Mouse (Mus musculus) macrophage (primary cell): ENCODE results near the gene Sema3e. TPM values are rescaled to one million over a fixed set of nuclear protein-coding genes. Genes with fewer than 3 reads are reported as not detected.

ENCODE experiments used
- H3K27ac ChIP-seq: fragments of 350-480 bp; formaldehyde crosslinking; 2 replicates; pipeline ENCODE4 v1.9.0; 2021
- H3K36me3 ChIP-seq: fragments of 350-480 bp; formaldehyde crosslinking; 2 replicates; pipeline ENCODE4 v1.9.0; 2021; ENCODE audit errors: inconsistent target
- H3K4me3 ChIP-seq: fragments of 350-480 bp; formaldehyde crosslinking; 2 replicates; pipeline ENCODE4 v1.9.0; 2021; ENCODE audit errors: inconsistent target
- H3K79me2 ChIP-seq: fragments of 350-480 bp; formaldehyde crosslinking; 2 replicates; pipeline ENCODE4 v1.9.0; 2021; ENCODE audit errors: inconsistent target
- WGBS: methylation state at CpG from one replicate; pipeline ENCODE4 v1.1.7; 2026; ENCODE audit warnings: inconsistent platforms; ENCODE audit not compliant: missing documents; 5-methylcytosine and 5-hydroxymethylcytosine counted together
- polyA plus RNA-seq: library from polyadenylated mRNA; stranded (reverse); fragments of 250-400 nt; gene quantifications from 3 replicates; pipeline ENCODE4 v1.2.4, GENCODE M21; 2018; ENCODE audit warnings: inconsistent platforms

Sema3e gene
- polyA plus RNA-seq, 1 experiment from 2014 or later: not detected

DNA sequence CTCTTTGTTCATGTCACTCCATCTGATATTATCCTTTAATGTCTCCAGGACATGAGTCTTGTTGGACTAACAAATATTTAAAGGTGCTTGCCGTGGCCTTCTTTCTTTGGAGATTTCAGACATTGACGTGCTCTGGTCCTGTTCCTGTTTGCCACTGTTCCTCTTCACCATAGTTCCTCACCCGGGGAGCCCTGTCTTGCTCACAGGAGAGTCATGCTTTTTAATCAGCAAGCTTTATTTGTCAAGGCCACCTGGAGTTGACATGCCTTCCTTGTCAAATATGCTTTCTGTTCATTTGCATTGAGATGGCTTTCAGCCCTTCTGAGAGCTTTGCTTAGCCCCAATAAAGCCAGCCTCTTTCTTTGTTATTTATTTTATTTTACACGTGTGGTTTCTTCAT is 15.1 kb downstream of the Sema3e start:
- Histone ChIP-seq H3K36me3 (no peaks in the 10 kb centered on the region), H3K27ac (no peak overlapping the region), H3K4me3 (no peak overlapping the region), H3K79me2 (no peaks in the 10 kb centered on the region)
- WGBS: 53% methylated on average over 4 of the region's 4 CpGs

DNA sequence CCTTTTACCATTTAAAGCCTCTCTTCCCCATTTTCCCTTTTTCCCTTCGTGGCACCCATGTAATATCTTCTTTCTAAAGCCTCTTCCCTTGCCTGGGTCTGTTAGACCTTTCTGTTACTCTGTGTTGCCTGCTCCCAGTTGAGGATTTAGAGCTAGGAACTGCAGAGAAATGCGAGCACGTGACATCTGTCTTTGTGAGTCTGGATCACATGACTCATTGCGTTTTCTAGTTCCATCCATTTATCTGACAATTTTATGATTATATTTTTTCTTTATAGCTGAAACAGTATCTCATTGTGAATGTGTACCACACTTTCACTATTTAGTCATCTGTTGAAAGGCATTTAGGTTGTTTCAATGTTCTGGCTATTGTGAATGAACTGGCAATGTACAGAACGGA is 18.0 kb downstream of the Sema3e start:
- Histone ChIP-seq H3K4me3 (no peak overlapping the region), H3K27ac (no peak overlapping the region), H3K36me3 (no peaks in the 10 kb centered on the region), H3K79me2 (no peaks in the 10 kb centered on the region)
- WGBS: 84% methylated on average over 5 of the region's 5 CpGs

DNA sequence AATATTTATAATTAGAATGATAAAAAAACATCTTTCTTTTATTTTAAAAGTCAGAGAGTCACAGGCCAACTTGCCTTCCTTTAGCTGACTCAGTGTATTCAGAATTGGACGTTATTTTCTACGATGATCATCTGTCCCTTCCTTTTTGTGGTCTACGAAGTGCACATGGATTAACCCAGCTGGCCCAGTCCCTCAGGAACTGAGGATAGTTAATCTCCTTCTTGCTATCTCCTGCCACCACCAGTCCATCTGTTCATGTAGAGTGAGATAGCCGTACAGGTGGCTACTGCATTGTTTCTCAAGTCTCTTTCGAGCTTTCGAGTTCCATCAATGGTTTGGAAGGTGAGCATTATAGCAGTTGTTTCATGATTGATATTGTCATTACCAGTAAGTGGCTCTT is 18.9 kb downstream of the Sema3e start:
- Histone ChIP-seq H3K36me3 (no peaks in the 10 kb centered on the region), H3K79me2 (no peaks in the 10 kb centered on the region), H3K4me3 (no peak overlapping the region), H3K27ac (no peak overlapping the region)
- 92% methylated on average over 6 of the region's 6 CpGs for WGBS

DNA sequence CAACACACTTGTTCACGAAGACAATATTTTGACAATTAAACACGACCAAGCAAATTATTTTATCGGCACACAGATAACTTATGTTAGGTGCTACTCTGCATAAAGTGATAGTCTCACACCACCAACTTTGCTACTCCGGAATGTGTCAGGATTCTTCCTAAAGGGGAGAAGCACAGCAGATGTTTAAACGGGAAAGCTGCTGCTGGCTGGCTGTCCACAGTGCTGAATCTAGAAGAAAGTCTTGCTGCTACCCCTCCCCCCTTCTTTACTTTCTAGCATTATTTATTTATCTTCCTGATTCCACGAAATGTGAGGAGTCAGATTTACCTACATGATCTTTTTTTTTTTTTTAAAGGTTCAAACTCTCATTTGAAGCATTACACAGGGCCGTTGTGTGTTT is 23.6 kb downstream of the Sema3e start:
- H3K4me3 ChIP-seq: no peak overlapping the region
- WGBS: 49% methylated on average over 7 of the region's 7 CpGs
- no peak overlapping the region for H3K27ac ChIP-seq
- no peaks in the 10 kb centered on the region for H3K79me2 ChIP-seq
- no peaks in the 10 kb centered on the region for H3K36me3 ChIP-seq

DNA sequence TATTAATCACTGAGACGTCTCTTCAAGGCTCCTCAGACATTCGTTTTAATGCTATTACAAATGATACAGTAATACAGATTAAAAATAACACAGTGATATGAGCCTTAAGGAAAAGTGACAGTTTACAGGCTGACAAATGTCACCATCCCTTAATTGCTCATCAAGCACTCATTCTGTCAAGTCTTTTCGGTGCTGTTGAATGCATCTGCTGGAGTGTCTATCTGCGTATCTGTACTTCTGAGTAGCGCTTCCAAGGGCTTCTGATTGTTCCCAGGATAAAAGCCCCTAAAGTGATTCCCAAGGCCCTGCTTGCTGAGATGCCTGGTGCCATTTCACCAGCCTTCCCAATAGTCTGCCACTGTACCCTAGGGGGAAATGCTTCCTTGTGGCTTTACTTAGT is 29.4 kb downstream of the Sema3e start:
- Histone ChIP-seq H3K79me2 (no peaks in the 10 kb centered on the region), H3K36me3 (no peaks in the 10 kb centered on the region)
- WGBS: 79% methylated on average over 5 of the region's 5 CpGs

DNA sequence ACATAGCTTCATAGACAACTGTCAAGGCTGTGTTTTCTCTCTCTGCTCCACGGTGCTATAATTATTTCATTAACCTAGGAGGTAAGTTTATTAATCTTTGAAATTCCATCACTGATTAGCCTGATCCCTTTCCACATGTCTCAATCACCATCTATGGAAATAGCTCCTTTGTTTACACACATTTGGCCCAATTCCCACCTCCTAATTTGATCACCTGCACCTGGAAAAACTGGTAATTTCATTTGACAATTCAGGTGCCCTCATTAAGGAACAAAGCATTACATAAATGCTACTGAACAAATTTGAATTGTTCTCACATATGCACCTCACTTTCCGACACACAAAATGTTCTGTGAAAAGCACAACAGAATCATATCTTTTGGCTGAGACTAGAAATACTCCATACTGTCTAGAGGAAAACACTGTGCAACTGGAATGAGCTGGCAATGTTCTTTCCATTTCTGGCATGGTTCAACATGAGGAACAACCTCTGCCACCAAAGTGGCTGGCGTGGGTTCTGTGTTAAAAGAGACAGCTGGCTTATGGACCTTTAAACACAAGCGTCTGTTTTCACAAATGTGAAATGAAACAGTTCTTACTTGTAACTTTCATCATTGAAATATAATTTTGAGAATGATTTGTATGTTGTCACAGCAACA is 34.9 kb downstream of the Sema3e start:
- Histone ChIP-seq H3K4me3 (no peak overlapping the region), H3K27ac (no peak overlapping the region), H3K36me3 (no peaks in the 10 kb centered on the region), H3K79me2 (no peaks in the 10 kb centered on the region)
- WGBS: 84% methylated on average over 4 of the region's 4 CpGs

More for the DNA sequence above, 29.4 kb downstream of the Sema3e start:
- Histone ChIP-seq H3K4me3 (no peak overlapping the region), H3K27ac (no peak overlapping the region)

DNA sequence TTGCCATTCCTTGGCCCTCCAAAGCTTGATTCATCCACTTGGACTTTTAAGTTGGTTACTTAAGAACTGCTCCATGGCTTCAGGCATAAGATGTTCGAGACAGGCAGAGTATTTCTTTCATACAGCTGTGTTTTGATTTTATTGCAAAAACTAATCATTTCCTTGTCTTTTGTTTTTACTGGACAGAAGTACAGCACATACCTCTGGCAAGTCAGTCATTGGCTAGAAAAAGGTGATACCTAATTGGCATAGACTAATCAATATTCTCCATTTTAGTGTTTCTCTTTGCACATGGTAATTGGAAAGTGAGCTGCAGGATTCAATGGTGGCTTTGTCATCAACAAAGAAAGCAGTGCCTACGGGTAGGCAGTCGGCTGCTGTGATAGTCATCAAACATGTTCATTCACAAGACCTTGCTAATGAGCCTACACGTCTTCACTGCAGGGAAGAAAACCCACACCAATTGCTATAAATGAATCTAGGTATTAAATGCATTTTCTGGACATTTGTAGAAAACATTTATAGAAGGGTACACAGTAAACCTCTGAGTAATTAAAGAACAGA is 37.9 kb downstream of the Sema3e start:
- 80% methylated on average over 4 of the region's 4 CpGs for WGBS
- Histone ChIP-seq H3K79me2 (no peaks in the 10 kb centered on the region), H3K4me3 (no peak overlapping the region), H3K36me3 (no peaks in the 10 kb centered on the region), H3K27ac (no peak overlapping the region)

DNA sequence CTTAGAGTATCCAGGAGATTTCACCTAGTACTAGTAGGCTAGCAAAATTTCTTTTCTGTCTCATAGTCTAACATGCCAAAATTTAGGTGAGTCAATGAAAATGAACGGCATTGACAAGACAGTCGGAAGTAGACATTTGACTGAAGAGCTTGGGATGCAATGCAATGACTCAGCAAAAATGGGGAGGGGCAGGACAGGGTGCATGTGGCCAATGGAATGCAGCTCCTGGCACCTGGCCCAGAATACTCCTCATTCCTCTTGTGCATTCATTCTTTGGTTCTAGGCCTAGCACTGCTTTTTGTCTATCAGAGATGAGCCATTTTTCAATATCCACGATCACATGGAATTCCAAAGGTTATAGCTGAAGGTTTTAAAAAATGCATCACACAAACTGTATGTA is 48.1 kb downstream of the Sema3e start:
- H3K27ac ChIP-seq: no peak overlapping the region
- H3K4me3 ChIP-seq: no peak overlapping the region
- WGBS: 90% methylated on average over 3 of the region's 3 CpGs

DNA sequence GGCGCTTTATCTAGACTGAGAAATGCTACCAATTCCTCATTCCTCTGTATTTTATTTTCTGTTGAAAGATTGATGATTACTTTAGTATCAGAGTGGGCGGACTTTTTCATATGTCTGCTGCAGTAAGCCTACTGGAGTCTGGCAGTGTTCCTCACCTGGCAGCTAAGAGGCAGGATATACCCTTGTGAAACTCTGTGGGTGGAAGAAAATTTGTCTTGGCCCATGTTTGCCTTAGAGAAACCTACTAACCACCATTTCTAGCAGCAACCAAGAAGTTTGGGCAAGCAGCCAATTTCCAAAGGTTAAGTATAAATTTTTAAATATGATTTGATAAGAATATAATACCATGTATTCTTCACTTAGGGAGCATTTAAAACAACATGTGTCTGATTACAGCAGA is 63.0 kb downstream of the Sema3e start:
- no peak overlapping the region for H3K4me3 ChIP-seq
- H3K79me2 ChIP-seq: no peaks in the 10 kb centered on the region
- 71% methylated on average over 2 of the region's 2 CpGs for WGBS
- no peaks in the 10 kb centered on the region for H3K36me3 ChIP-seq
- no peak overlapping the region for H3K27ac ChIP-seq

More for the DNA sequence above, 48.1 kb downstream of the Sema3e start:
- Histone ChIP-seq H3K79me2 (no peaks in the 10 kb centered on the region), H3K36me3 (no peaks in the 10 kb centered on the region)

DNA sequence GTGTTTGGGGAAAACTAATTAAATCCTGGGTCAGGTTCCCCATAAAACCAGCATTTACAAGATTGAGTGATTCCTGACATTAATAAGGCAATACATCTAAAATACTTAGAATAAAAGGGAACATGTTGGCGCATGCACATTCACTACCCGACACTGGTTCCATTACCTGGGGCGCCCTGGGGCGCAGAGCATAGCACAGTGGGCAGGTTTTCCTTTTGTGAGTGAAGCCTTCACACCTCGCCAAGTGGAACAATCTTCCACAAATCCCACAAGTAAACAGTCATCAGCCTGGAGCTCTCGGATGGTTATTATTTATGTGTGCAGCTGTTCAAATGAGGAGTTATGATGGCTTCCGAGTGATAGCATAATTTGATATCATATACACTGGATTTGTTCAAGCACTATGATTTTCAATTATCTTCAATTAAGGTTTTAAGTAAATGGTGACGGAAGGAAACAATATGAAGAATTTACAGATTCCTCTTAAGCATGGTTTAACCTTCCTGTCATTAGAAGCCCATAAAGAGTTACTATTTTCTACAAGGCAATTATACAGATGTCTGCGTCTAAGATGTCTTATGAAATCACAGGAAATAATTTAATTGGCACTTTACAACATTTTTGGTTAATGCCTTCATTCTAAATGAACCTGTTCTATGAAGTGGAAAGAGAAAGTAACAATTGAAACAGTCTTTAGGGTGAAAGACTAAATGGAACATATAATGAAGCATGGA is 65.0 kb downstream of the Sema3e start:
- no peaks in the 10 kb centered on the region for H3K79me2 ChIP-seq
- H3K27ac ChIP-seq: no peak overlapping the region

DNA sequence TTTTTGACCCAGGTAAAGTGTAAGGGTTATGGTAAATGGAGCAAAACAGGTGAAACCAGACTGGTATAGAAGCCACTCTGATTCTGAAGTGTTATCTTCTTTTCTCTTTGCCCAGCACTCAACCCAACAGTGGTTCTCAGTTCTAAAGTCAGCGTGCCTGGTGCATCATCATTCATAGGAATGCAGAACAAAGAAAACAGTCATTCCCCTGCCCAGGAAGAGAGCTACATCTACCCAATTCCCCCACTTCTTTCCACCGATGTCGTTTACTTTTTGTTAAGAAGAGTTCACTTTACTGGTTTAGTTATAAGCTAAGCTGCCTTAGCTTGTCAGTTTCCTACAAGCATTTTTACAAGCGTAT is 65.5 kb downstream of the Sema3e start:
- no peaks in the 10 kb centered on the region for H3K36me3 ChIP-seq
- H3K79me2 ChIP-seq: no peaks in the 10 kb centered on the region
- H3K4me3 ChIP-seq: no peak overlapping the region
- H3K27ac ChIP-seq: no peak overlapping the region
- 90% methylated on average over 4 of the region's 4 CpGs for WGBS

More for the DNA sequence above, 65.0 kb downstream of the Sema3e start:
- H3K36me3 ChIP-seq: no peaks in the 10 kb centered on the region
- H3K4me3 ChIP-seq: no peak overlapping the region
- WGBS: 95% methylated on average over 8 of the region's 9 CpGs

DNA sequence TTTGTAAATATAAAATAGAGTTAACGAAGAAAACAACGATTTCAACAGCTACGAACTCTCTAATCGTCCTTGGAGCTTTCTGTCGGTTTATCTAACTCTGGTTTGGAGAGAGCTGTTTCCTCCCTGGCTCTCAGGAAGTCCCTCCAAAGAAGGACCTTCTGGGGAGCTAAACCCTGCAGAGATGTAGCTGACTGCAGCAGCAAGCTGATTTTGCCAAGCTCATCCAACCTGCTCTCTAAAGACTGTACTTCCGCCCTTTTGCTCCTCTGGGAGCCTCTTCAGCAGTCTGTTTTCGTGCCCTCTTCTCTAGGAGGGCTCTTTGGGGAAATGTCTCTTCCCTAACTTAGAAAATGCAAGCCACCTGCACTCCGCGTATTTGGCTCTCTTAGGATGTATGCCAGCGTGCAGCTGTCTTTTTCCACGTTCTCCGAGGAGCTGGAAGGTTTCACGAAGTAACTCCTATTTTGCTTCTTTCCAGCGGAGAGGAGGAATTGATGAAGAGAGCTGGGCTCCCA is 67.2 kb downstream of the Sema3e start:
- Histone ChIP-seq H3K36me3 (no peaks in the 10 kb centered on the region), H3K27ac (no peak overlapping the region), H3K79me2 (no peaks in the 10 kb centered on the region), H3K4me3 (no peak overlapping the region)
- 54% methylated on average over 14 of the region's 14 CpGs for WGBS

DNA sequence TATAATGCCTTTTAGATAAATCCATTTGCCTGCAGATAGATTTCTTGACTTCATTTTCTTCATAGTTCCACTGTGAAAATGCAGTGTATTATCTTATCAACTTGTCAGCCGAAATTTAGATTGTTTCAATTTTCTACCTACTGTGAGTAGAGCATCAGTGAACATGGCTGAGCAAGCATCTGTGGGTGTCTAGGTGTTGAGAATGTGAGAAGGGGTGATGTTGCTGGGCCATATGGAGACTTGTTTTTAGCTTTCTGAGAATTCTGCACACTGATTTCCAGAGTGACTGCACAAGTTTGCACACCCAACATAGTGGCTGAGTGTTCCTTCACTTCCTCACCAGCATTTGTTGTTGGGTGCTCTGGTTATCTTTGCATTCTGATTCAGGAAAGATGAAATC is 71.1 kb downstream of the Sema3e start:
- Histone ChIP-seq H3K36me3 (no peaks in the 10 kb centered on the region), H3K4me3 (no peak overlapping the region), H3K27ac (no peak overlapping the region), H3K79me2 (no peaks in the 10 kb centered on the region)
- 85% methylated on average over 1 of the region's 1 CpGs for WGBS

DNA sequence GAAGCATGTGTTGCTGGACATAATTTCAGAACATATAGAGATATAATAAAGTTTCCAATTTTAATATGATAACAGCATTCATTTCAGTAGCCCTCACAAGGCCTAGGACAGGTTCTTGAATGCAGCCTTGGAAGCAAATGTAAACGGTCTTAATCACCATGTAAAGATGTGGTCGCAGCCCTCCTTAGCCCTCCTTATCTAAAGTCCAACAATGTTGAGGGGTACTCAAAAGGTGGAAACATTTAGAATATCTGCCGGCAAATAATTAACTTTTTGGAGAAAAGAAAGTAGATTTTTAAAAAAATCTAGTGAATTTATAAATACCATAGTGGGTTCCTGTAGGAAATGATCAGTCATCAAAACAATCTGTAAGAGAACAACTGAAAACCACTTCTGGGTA is 73.6 kb downstream of the Sema3e start:
- no peaks in the 10 kb centered on the region for H3K79me2 ChIP-seq
- 96% methylated on average over 3 of the region's 3 CpGs for WGBS
- H3K4me3 ChIP-seq: no peak overlapping the region
- H3K36me3 ChIP-seq: no peaks in the 10 kb centered on the region
- H3K27ac ChIP-seq: no peak overlapping the region

DNA sequence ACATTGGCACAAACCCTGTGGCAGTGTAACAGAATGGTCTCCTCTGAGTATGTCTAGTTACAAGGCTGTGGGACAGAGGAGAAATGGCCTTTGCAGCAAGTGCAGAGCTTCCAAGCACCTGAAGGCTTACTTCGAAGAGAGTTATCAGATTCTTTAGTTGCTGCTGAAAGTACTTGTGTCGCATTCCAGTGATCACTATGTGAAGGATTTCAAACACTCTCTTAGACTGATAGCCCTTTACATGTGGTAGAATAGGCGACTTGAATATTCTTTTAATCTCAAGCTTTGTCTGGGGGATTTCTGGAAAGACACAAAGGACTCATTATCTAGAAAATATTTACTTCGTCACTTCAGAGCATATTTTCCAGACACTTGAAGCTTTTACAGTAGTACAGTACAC is 82.3 kb downstream of the Sema3e start:
- WGBS: 86% methylated on average over 4 of the region's 4 CpGs
- Histone ChIP-seq H3K79me2 (no peaks in the 10 kb centered on the region), H3K36me3 (no peaks in the 10 kb centered on the region), H3K27ac (no peak overlapping the region), H3K4me3 (no peak overlapping the region)
